Mouse (Mus musculus) bone marrow, adult 2 months (tissue): ENCODE measurements around the gene Fzd4.

Source experiments
- CTCF ChIP-seq: fragments of 200-500 bp; IDR thresholded peaks from 2 replicates; pipeline ENCODE4 v1.5.1; 2011; ENCODE audit warnings: low read length, control low read depth; ENCODE audit not compliant: control insufficient read depth, insufficient read depth
- POLR2A ChIP-seq: fragments of 200-500 bp; IDR thresholded peaks from 2 replicates; pipeline ENCODE4 v1.6.1; 2011; ENCODE audit warnings: low read depth, mild to moderate bottlenecking, control low read depth, low read length, borderline replicate concordance; ENCODE audit not compliant: control insufficient read depth

- TF ChIP-seq POLR2A (no peak), CTCF (no peak)
Measured at GRCm38 (mm10) chr7:89460911-89461310, 56.8 kb downstream of the Fzd4 start.
